Mouse (Mus musculus) limb, embryonic 14.5 days (tissue): Measurements from ENCODE around the gene Sipa1l1. TPM values are rescaled to one million over a fixed set of nuclear protein-coding genes. Genes with fewer than 3 reads are reported as not detected.

Experiments
- ATAC-seq: fragments of 200-750 bp; cut with Nextera tagmentation; 2 replicates; pipeline ENCODE4 v1.8.0; 2017; ENCODE audit warnings: low read depth, moderate number of reproducible peaks, moderate TSS enrichment; ENCODE audit not compliant: low FRiP score
- DNase-seq: peaks from one replicate; pipeline ENCODE4 v3.0.0-alpha.2; 2015; ENCODE audit warnings: low spot score
- H3K27ac ChIP-seq: fragments of 300-500 bp; sonication (generic); replicated peaks from 2 replicates; pipeline ENCODE4 v1.5.1; 2014; ENCODE audit warnings: low read depth, mild to moderate bottlenecking, low read length, moderate library complexity, mixed read lengths
- H3K27me3 ChIP-seq: fragments of 300-500 bp; sonication (generic); 2 replicates; pipeline ENCODE4 v1.6.1; 2014; ENCODE audit warnings: low read length, mixed read lengths; ENCODE audit not compliant: control insufficient read depth, insufficient read depth
- H3K36me3 ChIP-seq: fragments of 300-500 bp; sonication (generic); 2 replicates; pipeline ENCODE4 v1.6.1; 2014; ENCODE audit warnings: mild to moderate bottlenecking, low read length, moderate library complexity, mixed read lengths; ENCODE audit not compliant: control insufficient read depth, insufficient read depth
- H3K4me1 ChIP-seq: fragments of 300-500 bp; sonication (generic); 2 replicates; pipeline ENCODE4 v1.6.1; 2014; ENCODE audit warnings: antibody characterized with exemption, low read length, mixed read lengths; ENCODE audit not compliant: control insufficient read depth, insufficient read depth
- H3K4me2 ChIP-seq: fragments of 300-500 bp; sonication (generic); replicated peaks from 2 replicates; pipeline ENCODE4 v1.6.1; 2014; ENCODE audit warnings: low read depth, mild to moderate bottlenecking, low read length, moderate library complexity; ENCODE audit not compliant: severe bottlenecking
- H3K4me3 ChIP-seq: fragments of 300-500 bp; sonication (generic); replicated peaks from 2 replicates; pipeline ENCODE4 v1.5.1; 2014; ENCODE audit warnings: low read length
- H3K9ac ChIP-seq: fragments of 300-500 bp; sonication (generic); 2 replicates; pipeline ENCODE4 v1.6.1; 2014; ENCODE audit warnings: mild to moderate bottlenecking, low read depth, low read length, moderate library complexity; ENCODE audit not compliant: severe bottlenecking
- H3K9me3 ChIP-seq: fragments of 300-500 bp; sonication (generic); 2 replicates; pipeline ENCODE4 v1.6.1; 2016; ENCODE audit warnings: low read length; ENCODE audit not compliant: control insufficient read depth
- POLR2A ChIP-seq: fragments of 200-500 bp; IDR thresholded peaks from 2 replicates; pipeline ENCODE4 v1.8.0; 2012; ENCODE audit warnings: inconsistent platforms, mild to moderate bottlenecking, moderate library complexity, borderline replicate concordance; ENCODE audit not compliant: insufficient read depth, insufficient read length; ENCODE audit errors: extremely low read depth
- WGBS: fragments of 180-500 bp; shearing (Covaris S2); extraction: QIAGEN DNeasy Blood & Tissue Kit; methylation state at CpG from one replicate; pipeline ENCODE4 v1.1.7; 2014; 5-methylcytosine and 5-hydroxymethylcytosine counted together
- polyA plus RNA-seq, 2 experiments: library from polyadenylated mRNA; depleted of rRNA in 1 of 2; stranded (reverse) in 1 of 2; unstranded in 1 of 2; fragments of >200 nt; fragmentation: Nextera tagmentation in 1 of 2; extraction: Ambion mirVana in 1 of 2; gene quantifications; 2 replicates each; pipeline versions ENCODE4 v1.2.1 to v1.2.3; 2012 to 2014

Gene Sipa1l1
- polyA plus RNA-seq, 2 experiments = 29.5 to 31.0 TPM

DNA sequence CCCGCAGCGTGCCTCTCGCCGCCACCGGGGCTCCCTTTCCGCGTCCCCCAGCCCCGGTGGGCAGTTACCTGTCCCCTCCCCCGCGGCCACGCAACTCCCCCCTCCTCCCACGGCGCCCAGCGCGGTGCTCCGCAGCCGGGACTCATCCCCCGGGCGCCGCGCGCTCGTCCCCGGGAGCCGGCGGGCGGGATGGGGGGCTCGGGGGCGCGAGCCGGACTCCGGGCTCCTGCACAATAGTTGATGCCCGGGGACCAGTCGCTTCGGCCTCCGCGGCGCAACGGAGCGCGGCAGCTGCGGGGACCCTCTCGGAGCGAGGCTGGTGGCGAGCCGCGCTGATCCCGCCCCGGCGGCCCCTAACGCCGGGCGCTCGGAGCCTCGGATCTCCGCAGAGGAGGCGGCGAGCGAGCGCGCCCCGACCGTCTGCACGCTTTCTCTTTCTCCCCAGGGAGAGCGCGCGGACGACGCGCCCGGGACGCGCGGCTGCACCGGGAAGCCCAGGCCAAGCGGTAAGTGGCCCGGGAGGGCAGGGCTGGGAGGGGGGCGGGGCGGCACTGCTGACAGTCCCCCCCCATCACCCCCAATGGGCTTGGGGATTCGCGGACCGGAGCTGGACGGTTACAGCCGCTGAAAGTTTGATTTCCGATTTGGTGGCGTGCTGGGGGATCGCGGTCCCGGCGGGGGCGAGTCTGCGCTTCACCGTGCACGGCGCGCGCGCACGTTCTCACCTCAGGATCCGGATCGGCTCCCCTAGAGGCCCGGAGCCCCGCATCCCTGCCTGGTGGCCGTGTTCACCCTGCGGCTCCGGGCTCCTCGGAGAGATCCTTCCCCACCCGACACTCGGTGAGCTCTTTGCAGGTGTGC, 681 bp downstream of the Sipa1l1 start:
- H3K4me1 ChIP-seq = peaks cover 17% of the 10 kb centered on the region; the same call in 1 of the 2 replicates
- WGBS = under 1% methylated on average over 57 of the region's 109 CpGs

DNA sequence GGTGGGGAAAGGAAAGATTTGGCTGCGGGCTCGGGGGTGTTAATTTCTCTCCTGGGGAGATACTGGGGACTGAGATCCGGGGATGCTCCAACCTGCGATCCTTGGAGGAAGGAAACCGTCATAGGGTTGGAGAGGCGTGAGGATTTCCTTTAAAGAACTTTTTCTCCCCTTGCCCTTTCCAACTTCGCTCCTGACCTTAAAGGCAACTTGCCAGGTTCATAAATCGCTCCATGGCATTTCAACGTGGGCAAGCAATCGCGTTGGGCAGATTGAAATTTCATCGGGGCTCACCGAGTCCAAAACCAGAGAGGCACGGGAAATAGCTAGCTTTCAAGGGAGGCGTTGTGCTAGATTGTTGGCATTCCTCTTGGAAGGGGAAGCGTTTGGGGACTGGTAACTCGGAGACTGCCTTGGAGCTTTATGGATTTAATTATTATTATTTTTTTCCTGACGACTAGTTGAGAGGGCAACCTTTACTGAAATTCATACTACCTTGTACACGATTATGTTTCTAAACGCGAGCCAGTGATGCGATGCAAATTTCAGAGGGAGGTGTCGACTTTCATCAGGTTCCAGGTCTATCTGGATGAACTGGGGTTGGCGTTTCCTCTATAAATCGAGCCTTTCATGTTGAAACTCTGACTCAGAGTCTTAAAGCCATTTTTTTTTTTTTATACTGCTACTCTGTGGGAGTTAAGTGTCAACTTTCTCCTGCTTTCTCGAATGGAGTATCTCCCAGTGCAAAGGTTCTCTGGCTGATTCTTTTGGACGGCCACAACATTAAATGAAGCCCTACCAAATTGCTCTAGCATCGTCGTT, 1.6 kb downstream of the Sipa1l1 start:
- Histone ChIP-seq H3K4me3 (peak overlapping the region; percentile 84), H3K9me3 (no peaks in the 10 kb centered on the region), H3K36me3 (no peaks in the 10 kb centered on the region), H3K9ac (peak overlapping the region; percentile 90), H3K27me3 (no peaks in the 10 kb centered on the region), H3K27ac (peak overlapping the region; percentile 92), H3K4me1 (peaks cover 17% of the 10 kb centered on the region; the same call in 1 of the 2 replicates), H3K4me2 (peak overlapping the region; percentile 89)
- ATAC-seq = no peak
- TF ChIP-seq POLR2A = 0 out of 2 replicates have a peak, but pooled peaks have one; percentile 2
- WGBS = under 1% methylated on average over 29 of the region's 29 CpGs
- DNase-seq = peak; percentile 53

More for the DNA sequence above, 681 bp downstream of the Sipa1l1 start:
- ATAC-seq = peak; percentile 32
- Histone ChIP-seq H3K4me2 (peak overlapping the region; percentile 89), H3K4me3 (peak overlapping the region; percentile 84), H3K9me3 (no peaks in the 10 kb centered on the region), H3K36me3 (no peaks in the 10 kb centered on the region), H3K27me3 (no peaks in the 10 kb centered on the region), H3K27ac (peak overlapping the region; percentile 92), H3K9ac (peak overlapping the region; percentile 90)
- peak; percentile 44 for DNase-seq
- 0 out of 2 replicates have a peak, but pooled peaks have one; percentile 31 for TF ChIP-seq POLR2A

DNA sequence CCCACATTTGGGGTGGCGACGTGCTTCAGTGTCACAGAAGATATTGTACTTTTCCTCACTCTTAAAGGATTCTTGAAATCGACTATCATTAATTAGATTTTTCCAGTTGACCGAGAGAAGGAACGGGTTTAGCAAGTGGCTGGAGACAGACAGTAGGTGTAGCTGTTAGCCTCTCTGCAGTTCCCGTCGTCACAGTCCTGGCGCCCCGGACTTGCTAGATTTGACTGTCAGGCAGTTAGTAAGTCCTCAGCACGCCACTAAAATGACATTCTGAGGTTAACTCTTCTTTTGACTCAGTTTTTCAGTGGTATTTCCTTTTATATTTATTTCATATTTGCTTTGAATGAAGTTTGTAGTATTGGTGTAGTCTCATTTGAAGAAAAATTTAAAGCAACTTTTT, 2.5 kb downstream of the Sipa1l1 start:
- H3K4me1 ChIP-seq = peaks cover 9% of the 10 kb centered on the region; the same call in 1 of the 2 replicates
- no peaks in the 10 kb centered on the region for H3K9me3 ChIP-seq
- no peak overlapping the region for H3K27ac ChIP-seq
- DNase-seq (peak; percentile 38), ATAC-seq (no peak)
- 20% methylated on average over 10 of the region's 10 CpGs for WGBS
- peak overlapping the region; percentile 89 for H3K4me2 ChIP-seq
- no peaks in the 10 kb centered on the region for H3K27me3 ChIP-seq
- no peaks in the 10 kb centered on the region for H3K36me3 ChIP-seq
- peak overlapping the region; percentile 9; the same call in 1 of the 2 replicates for H3K9ac ChIP-seq
- TF ChIP-seq POLR2A = no peak
- H3K4me3 ChIP-seq = peak overlapping the region; percentile 84

DNA sequence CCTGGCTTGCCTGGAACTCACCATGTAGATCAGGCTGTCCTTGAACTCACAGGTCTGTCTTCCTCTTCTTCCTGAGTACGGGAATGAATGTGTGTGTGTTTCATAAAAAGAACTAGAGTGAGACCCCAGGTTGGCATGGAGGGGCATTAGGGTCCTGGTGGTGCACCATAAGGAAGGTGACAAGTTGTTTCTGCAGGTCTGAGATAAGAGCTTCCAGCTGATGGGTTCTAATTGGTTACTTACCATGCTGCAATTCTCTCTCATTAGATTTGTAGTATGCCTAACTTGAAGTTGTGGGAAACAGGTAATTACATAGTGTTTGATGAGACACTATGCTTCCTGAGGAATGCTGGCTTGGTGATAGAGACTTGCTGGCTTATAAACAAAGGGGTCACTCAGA, 4.5 kb downstream of the Sipa1l1 start:
- 75% methylated on average over 1 of the region's 1 CpGs for WGBS
- H3K27ac ChIP-seq = no peak overlapping the region
- no peaks in the 10 kb centered on the region for H3K36me3 ChIP-seq
- DNase-seq = no peak
- no peak overlapping the region for H3K4me3 ChIP-seq
- no peak for TF ChIP-seq POLR2A
- no peaks in the 10 kb centered on the region for H3K27me3 ChIP-seq
- no peak for ATAC-seq
- no peak overlapping the region for H3K9ac ChIP-seq
- H3K4me2 ChIP-seq = no peak overlapping the region
- H3K9me3 ChIP-seq = no peaks in the 10 kb centered on the region
- H3K4me1 ChIP-seq = peaks cover 5% of the 10 kb centered on the region; the same call in 1 of the 2 replicates

DNA sequence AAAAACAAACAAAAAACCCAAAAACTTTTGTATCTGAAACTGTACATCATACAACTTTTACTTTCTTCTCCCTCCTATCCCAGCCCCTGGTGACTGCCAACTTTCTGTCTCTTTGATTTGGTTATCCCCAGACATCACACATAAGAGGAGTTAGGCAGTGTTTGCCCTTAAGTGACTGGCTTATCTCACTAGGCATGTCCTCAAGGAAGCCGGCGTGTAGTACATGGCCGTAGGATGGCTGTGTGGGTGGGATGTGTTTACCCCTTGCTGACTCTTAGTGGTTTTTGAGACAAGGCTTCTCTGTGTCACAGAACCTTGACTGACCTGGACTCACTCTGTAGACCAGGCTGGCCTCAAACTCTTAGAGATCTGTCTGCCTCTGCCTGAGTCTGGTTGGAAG, 6.6 kb downstream of the Sipa1l1 start:
- TF ChIP-seq POLR2A = no peak
- H3K9ac ChIP-seq = no peak overlapping the region
- H3K4me1 ChIP-seq = 0 out of 2 replicates have a peak, but pooled peaks cover 5% of the 10 kb centered on the region
- no peak overlapping the region for H3K27ac ChIP-seq
- H3K4me2 ChIP-seq = no peak overlapping the region
- 91% methylated on average over 3 of the region's 3 CpGs for WGBS
- no peaks in the 10 kb centered on the region for H3K27me3 ChIP-seq
- DNase-seq (no peak), ATAC-seq (no peak)
- H3K4me3 ChIP-seq = no peak overlapping the region
- no peaks in the 10 kb centered on the region for H3K36me3 ChIP-seq
- no peaks in the 10 kb centered on the region for H3K9me3 ChIP-seq
